Mouse (Mus musculus) liver, postnatal 0 days (tissue): ENCODE measurements at regions not wholly inside any gene's neighbourhood (a gene's known extent, or its start where the extent isn't known, plus 50 kb on each side); places are given as distances from the start of the nearest gene placed in this dataset.

Source experiments
- CTCF ChIP-seq: sonication (generic); IDR thresholded peaks from 2 replicates; pipeline ENCODE4 v1.5.1; 2016; ENCODE audit warnings: antibody characterized with exemption, low read depth
- EP300 ChIP-seq: IDR thresholded peaks from 2 replicates; pipeline ENCODE4 v1.6.1; 2016; ENCODE audit warnings: antibody characterized with exemption, low read depth, mild to moderate bottlenecking

DNA sequence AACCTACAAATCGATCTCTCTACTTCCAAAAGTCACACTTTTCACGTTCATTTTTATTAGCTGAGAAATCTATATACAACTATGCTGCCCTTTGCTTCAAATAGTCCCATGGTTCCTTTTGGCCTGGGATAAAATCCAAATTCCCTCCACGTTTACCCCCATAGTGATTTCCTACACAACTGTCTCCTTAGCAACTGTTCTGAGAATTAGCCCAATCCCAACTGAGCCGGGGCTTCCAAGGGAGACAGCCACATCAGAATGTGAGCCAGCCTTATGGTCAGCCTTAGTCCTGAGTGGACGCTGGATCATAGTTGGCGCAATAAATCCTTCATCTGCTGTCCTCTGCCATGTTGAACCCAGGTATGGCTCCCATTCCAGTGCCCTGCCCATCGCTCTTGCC is 77.3 kb downstream of the Sox9 start:
- TF ChIP-seq EP300 (no peak), CTCF (no peak)
